Mouse (Mus musculus): Measurements from ENCODE around the gene Atrx. TPM values are rescaled to one million over a fixed set of nuclear protein-coding genes. Genes with fewer than 3 reads are reported as not detected.

Atrx gene
- polyA plus RNA-seq, 1 experiment from 2014 or later, result 234 TPM

DNA sequence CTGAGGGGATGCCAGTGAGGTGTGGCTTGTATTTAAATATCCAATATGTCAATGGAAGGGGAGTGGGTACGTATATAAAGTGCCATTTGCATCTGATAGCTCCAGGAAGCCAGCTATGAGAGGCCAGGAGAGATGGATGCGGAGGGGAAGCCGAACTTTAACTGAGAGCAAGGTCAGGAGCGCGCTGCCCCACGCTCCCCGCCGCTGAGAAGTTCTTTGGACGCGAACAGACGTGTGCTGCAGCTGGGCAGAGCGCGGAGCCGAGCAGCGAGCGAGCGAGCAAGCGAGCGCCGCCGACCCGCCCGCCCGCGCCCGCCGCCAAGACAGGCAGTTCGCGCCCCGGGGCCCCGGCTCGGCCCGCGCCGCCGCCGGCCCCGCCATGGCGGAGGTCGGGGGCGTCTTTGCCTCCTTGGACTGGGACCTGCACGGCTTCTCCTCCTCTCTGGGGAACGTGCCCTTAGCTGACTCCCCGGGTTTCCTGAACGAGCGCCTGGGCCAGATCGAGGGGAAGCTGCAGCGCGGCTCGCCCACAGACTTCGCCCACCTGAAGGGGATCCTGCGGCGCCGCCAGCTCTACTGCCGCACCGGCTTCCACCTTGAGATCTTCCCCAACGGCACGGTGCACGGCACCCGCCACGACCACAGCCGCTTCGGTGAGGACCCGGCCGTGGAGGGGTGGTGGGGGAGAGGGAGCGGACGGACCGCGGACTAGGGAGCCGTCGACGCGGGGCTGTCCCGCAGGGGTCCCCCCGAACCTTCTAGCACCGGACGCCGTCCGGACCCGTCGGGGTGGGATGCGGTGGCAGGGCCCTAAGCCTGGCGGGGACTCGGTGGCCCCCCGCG is 164.8 kb downstream of the Atrx start, which contains the start of gene Fgf16:
TSS of gene Fgf16 (plus strand) at position 118 of the 843 bp plus-strand sequence.
- no peaks in the 10 kb centered on the region for H3K4me1 ChIP-seq (replicated peaks; ENCODE audit: control insufficient read depth, insufficient read depth, low read length)
- 11% methylated on average over 20 of the region's 86 CpGs for WGBS
- H3K36me3 ChIP-seq (ENCODE audit: control insufficient read depth, insufficient read depth, low read length), result no peaks in the 10 kb centered on the region
- H3K27ac ChIP-seq (ENCODE audit: low read depth, low read length), result no peak within 1 kb of the TSS
- H3K9me3 ChIP-seq (ENCODE audit: control insufficient read depth, low read length), result no peaks in the 10 kb centered on the region
- peak within 1 kb of the TSS; percentile 33 for H3K4me3 ChIP-seq (ENCODE audit: low read depth, low read length)
- ATAC-seq (ENCODE audit: low FRiP score) (peak; percentile 55; the same call in 1 of the 2 replicates), DNase-seq (ENCODE audit: low spot score) (peak; percentile 37)
- peaks cover 40% of the 10 kb centered on the region for H3K27me3 ChIP-seq (ENCODE audit: control insufficient read depth, insufficient read depth, low read length)
- no peak within 1 kb of the TSS for H3K9ac ChIP-seq (ENCODE audit: low read depth, low read length)
- H3K4me2 ChIP-seq (replicated peaks; ENCODE audit: low read depth, low read length), result peak within 1 kb of the TSS; percentile 49

- peaks cover 40% of the 10 kb centered on the region for H3K27me3 ChIP-seq (ENCODE audit: control insufficient read depth, insufficient read depth, low read length)
- 5% methylated on average over 18 of the region's 20 CpGs for WGBS
- H3K9me3 ChIP-seq (ENCODE audit: control insufficient read depth, low read length), result no peaks in the 10 kb centered on the region
- no peak overlapping the region for H3K27ac ChIP-seq (ENCODE audit: low read depth, low read length)
- peak overlapping the region; percentile 49 for H3K4me2 ChIP-seq (replicated peaks; ENCODE audit: low read depth, low read length)
- peak; percentile 31 for DNase-seq (ENCODE audit: low spot score)
- ATAC-seq (ENCODE audit: low FRiP score), result 0 out of 2 replicates have a peak, but pooled peaks have one; percentile 33
- H3K4me1 ChIP-seq (replicated peaks; ENCODE audit: control insufficient read depth, insufficient read depth, low read length), result no peaks in the 10 kb centered on the region
- peak overlapping the region; percentile 33 for H3K4me3 ChIP-seq (ENCODE audit: low read depth, low read length)
- H3K9ac ChIP-seq (ENCODE audit: low read depth, low read length), result no peak overlapping the region
- no peaks in the 10 kb centered on the region for H3K36me3 ChIP-seq (ENCODE audit: control insufficient read depth, insufficient read depth, low read length)
Observed at GRCm38 (mm10) chrX:105763612-105764011, 165.6 kb downstream of the Atrx start.

DNA sequence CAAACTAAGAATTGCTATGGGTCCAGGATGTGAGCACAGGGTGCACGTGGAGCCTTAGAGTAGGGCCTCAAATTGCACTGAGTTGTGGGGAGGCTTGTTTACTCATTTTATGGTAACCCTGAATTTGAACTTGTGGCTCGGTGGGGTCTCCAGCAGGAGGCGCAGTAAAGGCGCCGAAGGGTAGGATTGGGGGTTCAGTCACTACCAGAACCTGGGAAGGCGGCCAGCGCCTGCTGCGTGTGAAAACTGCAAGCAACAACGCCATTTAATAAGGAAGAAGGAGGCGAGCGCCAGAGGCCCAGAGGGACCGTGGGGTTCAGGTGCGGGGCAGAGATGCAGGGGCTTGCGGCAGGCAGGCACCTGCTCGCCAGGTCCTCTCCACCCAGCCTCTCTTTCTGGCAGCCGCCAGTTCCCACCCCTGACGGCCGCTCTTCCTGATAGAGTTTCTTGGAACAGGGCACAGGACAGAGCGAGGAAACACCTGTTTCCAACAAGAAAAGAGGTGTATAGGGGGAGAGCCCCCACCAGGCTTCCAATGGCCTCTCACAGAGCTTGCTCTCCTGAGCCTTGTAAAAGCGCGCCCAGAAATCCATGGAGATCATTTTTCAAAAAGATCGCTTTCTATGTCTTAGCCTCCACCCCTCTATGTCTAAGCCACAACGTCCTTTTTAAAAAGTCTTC is 166.2 kb downstream of the Atrx start:
- DNase-seq (ENCODE audit: low spot score) (peak; percentile 15), ATAC-seq (ENCODE audit: low FRiP score) (peak; percentile 33; the same call in 1 of the 2 replicates)
- Histone ChIP-seq H3K36me3 (ENCODE audit: control insufficient read depth, insufficient read depth, low read length) (no peaks in the 10 kb centered on the region), H3K9ac (ENCODE audit: low read depth, low read length) (no peak overlapping the region), H3K27me3 (ENCODE audit: control insufficient read depth, insufficient read depth, low read length) (peaks cover 40% of the 10 kb centered on the region), H3K4me1 (replicated peaks; ENCODE audit: control insufficient read depth, insufficient read depth, low read length) (no peaks in the 10 kb centered on the region), H3K4me2 (replicated peaks; ENCODE audit: low read depth, low read length) (peak overlapping the region; percentile 49), H3K9me3 (ENCODE audit: control insufficient read depth, low read length) (no peaks in the 10 kb centered on the region), H3K27ac (ENCODE audit: low read depth, low read length) (no peak overlapping the region), H3K4me3 (ENCODE audit: low read depth, low read length) (peak overlapping the region; percentile 33)
- WGBS, result 12% methylated on average over 23 of the region's 23 CpGs

Other genes starting within 250 kb of the Atrx start
- 0.11 TPM in 1 of 2 replicates, not detected in the other for gene Fgf16, start 165.1 kb downstream of the Atrx start, polyA plus RNA-seq (2014; fragmentation: Nextera tagmentation; extraction: Ambion mirVana)
- 47.1 and 55.7 TPM in 2 replicates for gene Magt1, start 82.5 kb upstream of the Atrx start, polyA plus RNA-seq (2014; fragmentation: Nextera tagmentation; extraction: Ambion mirVana)
- 291 and 309 TPM in 2 replicates for gene Cox7b, start 86.3 kb upstream of the Atrx start, polyA plus RNA-seq (2014; fragmentation: Nextera tagmentation; extraction: Ambion mirVana)
- gene Atp7a, start 97.9 kb upstream of the Atrx start, polyA plus RNA-seq (2014; fragmentation: Nextera tagmentation; extraction: Ambion mirVana), result 25.3 and 28.0 TPM in 2 replicates
- gene Tlr13, start 213.8 kb upstream of the Atrx start, polyA plus RNA-seq (2014; fragmentation: Nextera tagmentation; extraction: Ambion mirVana), result 0.35 and 0.51 TPM in 2 replicates

Measured in hindbrain, embryonic 11.5 days (tissue).